Mouse (Mus musculus): Measurements from ENCODE around the gene Kpna3. TPM values are rescaled to one million over a fixed set of nuclear protein-coding genes. Genes with fewer than 3 reads are reported as not detected.
A peak's percentile ranks its signal among the peaks of the same experiment; 100 is the strongest.

The Kpna3 gene
- polyA plus RNA-seq, 1 experiment = 1.4 TPM

DNA sequence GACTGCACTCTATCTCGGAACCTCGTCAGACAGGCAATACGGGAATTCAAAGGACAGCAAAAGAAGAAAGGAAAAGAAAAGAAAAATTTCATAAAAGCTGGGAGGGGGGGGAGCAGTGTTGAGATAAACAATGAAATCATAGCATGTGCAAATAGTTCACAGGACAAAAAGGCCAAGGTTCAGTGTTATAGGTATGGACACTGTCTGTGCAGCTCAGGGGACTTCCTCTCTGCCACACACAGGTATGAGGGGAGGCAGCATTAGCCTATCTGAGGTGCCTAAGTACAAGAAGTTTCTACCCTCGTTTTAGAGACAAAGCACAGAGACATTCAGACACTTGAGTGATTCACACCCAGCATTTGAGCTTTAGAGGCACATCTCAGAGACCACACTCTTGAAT, 118.5 kb downstream of the Kpna3 start:
- TF ChIP-seq POLR2A (IDR thresholded peaks at IDR 0.05; ENCODE audit: low read depth, low read length) (no peak), CTCF (IDR thresholded peaks at IDR 0.05; ENCODE audit: extremely low read depth, insufficient read length, insufficient replicate concordance, low read depth, low read length) (no peak)
- H3K4me1 ChIP-seq (ENCODE audit: control insufficient read depth, insufficient read depth, insufficient read length, low read length) = no peaks in the 10 kb centered on the region
- 65% methylated on average over 4 of the region's 4 CpGs for WGBS
- H3K27me3 ChIP-seq (ENCODE audit: control insufficient read depth, insufficient read depth, low read length) = no peaks in the 10 kb centered on the region
- no peaks in the 10 kb centered on the region for H3K36me3 ChIP-seq (ENCODE audit: control insufficient read depth, insufficient read depth, low read length)
- no peak overlapping the region for H3K27ac ChIP-seq (ENCODE audit: insufficient read depth, low read depth, low read length)
- H3K4me3 ChIP-seq (ENCODE audit: low read depth, low read length) = no peak overlapping the region

DNA sequence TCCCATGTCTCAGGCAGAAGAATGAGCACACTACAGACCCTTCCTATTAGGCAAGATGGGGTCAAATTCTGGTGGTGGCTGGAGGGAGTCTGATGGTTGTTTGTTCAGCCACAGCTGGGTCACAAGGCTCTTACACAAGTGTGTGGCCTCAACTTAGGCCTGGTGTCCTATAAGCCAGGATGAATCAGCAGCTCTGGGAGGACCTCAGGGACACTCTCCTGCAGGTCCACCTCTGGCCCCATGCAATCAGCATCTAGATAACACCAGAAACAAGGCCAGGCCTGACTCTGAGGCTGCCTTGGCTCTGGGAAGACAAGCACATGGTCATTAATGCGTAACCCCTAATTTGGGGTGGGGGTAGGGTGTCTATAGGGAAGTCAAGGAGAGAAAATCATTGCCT, 118.9 kb downstream of the Kpna3 start:
- 88% methylated on average over 1 of the region's 1 CpGs for WGBS
- Histone ChIP-seq H3K27ac (ENCODE audit: insufficient read depth, low read depth, low read length) (no peak overlapping the region), H3K4me1 (ENCODE audit: control insufficient read depth, insufficient read depth, insufficient read length, low read length) (no peaks in the 10 kb centered on the region), H3K4me3 (ENCODE audit: low read depth, low read length) (no peak overlapping the region), H3K27me3 (ENCODE audit: control insufficient read depth, insufficient read depth, low read length) (no peaks in the 10 kb centered on the region), H3K36me3 (ENCODE audit: control insufficient read depth, insufficient read depth, low read length) (no peaks in the 10 kb centered on the region)
- no peak for TF ChIP-seq POLR2A (IDR thresholded peaks at IDR 0.05; ENCODE audit: low read depth, low read length)
- TF ChIP-seq CTCF (IDR thresholded peaks at IDR 0.05; ENCODE audit: extremely low read depth, insufficient read length, insufficient replicate concordance, low read depth, low read length) = no peak

DNA sequence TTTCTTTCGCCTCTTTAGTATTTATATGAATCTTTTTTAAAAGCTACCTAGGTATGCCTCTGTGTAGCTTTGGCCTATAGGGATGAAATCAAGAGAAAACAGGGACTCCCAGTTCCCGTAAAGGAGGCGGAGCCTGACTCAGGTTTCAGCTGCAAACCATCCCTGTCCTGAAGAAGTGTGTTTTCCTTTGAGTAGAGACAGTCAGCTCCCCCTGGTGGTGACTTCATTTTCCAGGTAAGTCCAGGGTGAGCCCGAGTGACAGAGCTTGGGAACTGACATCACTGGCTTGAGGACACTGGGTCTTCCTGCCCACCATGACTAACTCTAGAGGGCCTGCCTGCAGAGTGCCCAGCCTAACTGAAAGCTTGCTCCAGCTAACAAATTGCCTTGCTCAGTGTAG, 122.8 kb downstream of the Kpna3 start:
- 30% methylated on average over 4 of the region's 4 CpGs for WGBS
- no peaks in the 10 kb centered on the region for H3K27me3 ChIP-seq (ENCODE audit: control insufficient read depth, insufficient read depth, low read length)

More for the DNA sequence above, 122.8 kb downstream of the Kpna3 start:
- H3K36me3 ChIP-seq (ENCODE audit: control insufficient read depth, insufficient read depth, low read length) = no peaks in the 10 kb centered on the region
- H3K4me1 ChIP-seq (ENCODE audit: control insufficient read depth, insufficient read depth, insufficient read length, low read length) = no peaks in the 10 kb centered on the region
- H3K4me3 ChIP-seq (ENCODE audit: low read depth, low read length) = no peak overlapping the region
- TF ChIP-seq CTCF (IDR thresholded peaks at IDR 0.05; ENCODE audit: extremely low read depth, insufficient read length, insufficient replicate concordance, low read depth, low read length) (peak; percentile 72; the same call in 1 of the 2 replicates), POLR2A (IDR thresholded peaks at IDR 0.05; ENCODE audit: low read depth, low read length) (no peak)
- no peak overlapping the region for H3K27ac ChIP-seq (ENCODE audit: insufficient read depth, low read depth, low read length)

Other genes starting within 250 kb of the Kpna3 start
- gene Sgcg, start 181.4 kb downstream of the Kpna3 start, polyA plus RNA-seq (2012; rRNA removed) = not detected in 2 replicates
- 1.4 and 2.4 TPM in 2 replicates for gene Arl11, start 130.1 kb downstream of the Kpna3 start, polyA plus RNA-seq (2012; rRNA removed)
- gene Ebpl, start 79.4 kb downstream of the Kpna3 start, polyA plus RNA-seq (2012; rRNA removed) = 0.96 and 2.1 TPM in 2 replicates
- 15.0 and 31.8 TPM in 2 replicates for gene Spryd7, start 117.0 kb upstream of the Kpna3 start, polyA plus RNA-seq (2012; rRNA removed)
- gene Trim13, start 158.4 kb upstream of the Kpna3 start, polyA plus RNA-seq (2012; rRNA removed) = 0.23 and 0.37 TPM in 2 replicates
- not detected in 2 replicates for gene Kcnrg, start 167.6 kb upstream of the Kpna3 start, polyA plus RNA-seq (2012; rRNA removed)